Mouse (Mus musculus): ENCODE data around the gene AC161166.1.

Gene AC161166.1

DNA sequence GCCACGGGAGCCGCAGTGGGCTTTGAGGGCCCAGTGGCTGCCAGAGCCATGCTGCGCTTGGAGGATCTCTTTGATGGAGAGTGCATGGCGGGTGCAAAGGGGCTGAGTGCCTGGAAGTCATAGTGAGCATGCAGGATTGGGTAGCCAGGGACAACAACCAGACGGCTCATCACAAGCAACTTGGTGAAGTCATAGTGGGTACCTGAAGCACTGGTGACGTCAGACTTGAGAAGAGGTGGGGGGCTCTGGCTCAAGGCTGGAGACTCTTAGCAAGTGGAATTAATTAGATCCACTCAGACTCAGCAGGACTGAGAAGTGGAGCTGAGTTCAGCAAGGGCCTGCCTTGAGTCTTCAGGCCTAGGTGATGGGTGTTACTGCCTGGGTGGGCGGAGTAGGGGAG lies at the start of gene AC161166.1:
Gene AC161166.1, minus strand, starts transcription at position 101 of the 400 bp plus-strand sequence.
- DNase-seq (ENCODE audit: low spot score in 2 of 2), result no peak

DNA sequence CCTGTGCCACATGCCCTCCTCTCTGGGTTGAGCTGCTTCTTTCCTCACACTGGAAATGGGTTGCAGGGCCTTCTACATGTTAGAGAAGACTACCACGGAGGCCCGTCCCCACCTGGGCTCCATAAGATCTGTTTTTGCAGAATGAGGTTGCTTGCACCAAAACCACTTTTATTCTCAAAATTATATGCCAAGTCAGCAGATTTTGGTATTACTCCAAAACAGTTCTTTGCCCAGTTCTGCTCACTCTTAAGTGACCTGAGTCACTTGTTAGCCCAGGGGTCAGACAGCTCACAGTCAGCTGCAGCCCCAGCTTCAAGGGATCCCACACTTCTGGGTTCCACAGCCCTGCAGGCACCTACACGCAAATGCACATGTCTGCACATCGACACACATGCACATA lies 49.2 kb upstream of the AC161166.1 start:
- DNase-seq (ENCODE audit: low spot score in 2 of 2), result no peak

DNA sequence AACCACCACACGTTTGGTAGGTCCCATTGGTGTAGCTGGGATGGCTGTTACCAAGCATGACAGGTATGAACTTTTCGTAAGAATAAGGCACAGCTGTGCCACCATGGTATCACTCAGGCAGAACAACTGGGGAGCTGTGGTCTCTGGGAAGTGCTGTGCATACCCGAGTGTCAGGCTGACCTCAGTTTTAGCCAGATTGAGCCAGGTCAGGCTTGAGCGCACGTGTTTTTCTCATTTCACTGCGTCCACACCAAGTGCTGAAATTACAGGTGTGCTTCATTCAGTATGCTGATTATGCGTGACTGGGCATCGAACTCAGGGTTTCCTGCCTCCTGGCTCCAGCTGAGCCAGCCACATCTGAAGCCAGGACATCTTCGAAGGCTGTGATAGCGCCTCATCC lies 43.5 kb upstream of the AC161166.1 start:
- DNase-seq (ENCODE audit: low spot score in 2 of 2), result no peak

DNA sequence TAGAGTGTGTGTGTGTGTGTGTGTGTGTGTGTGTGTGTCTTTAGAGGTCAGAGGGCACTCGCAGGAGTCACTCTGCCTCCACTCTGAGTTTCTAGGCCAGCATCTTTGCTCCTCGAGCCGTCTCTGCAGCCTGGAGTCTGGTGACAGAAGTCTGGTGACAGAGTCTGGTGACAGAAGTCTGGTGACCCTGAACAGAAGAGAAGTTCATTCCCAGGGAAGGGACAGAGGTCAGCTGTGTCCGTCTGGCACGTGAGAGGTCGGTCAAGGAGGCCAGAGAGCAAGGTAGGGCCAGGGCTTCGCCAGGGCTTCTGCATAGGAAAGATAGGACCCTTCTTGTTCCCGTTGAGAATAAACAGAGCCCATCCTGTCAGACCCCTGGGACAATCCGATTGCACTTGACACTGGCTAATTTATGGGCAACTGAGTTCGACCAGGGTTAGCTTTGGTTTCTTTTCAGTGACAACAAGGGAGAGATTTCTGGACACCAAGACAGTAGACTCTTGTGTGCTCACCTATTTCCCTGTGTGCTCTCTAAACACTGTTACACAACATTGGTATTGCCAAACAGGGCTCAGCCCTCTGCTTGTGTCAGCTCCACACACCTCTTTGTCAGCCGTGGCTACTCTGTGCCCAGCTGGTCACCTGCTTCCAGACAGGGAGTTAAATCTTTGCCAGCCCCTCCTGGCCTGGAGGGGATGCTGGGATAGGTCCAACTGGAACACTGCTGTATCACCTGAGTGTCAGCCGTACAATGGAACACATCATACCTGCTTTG lies 39.9 kb upstream of the AC161166.1 start:
- DNase-seq (ENCODE audit: low spot score in 2 of 2), result no peak

DNA sequence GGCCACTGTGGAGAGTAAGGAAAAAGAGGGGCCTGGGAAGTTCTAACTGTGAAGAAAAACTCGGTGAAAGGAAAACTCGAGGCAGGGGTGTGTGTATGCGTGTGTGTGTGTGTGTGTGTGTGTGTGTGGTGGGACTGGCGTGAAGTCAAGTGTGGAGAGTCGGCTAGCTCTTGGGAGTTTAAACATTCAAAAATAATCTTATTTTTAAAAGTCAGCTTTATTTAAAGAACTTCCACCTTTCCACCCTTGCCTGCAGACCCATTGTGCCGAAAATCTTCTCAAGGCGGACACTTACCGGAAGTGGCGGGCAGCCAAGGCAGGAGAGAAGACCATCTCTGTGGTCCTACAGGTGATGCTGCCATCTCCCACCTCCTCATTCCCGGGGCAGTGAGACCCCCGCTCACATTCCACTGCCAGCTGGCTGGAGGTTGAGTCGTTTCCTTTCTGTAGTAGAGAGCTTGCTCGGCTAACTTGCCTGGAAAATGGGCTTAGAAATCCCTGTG lies 35.3 kb upstream of the AC161166.1 start:
- no peak for DNase-seq (ENCODE audit: low spot score in 2 of 2)

DNA sequence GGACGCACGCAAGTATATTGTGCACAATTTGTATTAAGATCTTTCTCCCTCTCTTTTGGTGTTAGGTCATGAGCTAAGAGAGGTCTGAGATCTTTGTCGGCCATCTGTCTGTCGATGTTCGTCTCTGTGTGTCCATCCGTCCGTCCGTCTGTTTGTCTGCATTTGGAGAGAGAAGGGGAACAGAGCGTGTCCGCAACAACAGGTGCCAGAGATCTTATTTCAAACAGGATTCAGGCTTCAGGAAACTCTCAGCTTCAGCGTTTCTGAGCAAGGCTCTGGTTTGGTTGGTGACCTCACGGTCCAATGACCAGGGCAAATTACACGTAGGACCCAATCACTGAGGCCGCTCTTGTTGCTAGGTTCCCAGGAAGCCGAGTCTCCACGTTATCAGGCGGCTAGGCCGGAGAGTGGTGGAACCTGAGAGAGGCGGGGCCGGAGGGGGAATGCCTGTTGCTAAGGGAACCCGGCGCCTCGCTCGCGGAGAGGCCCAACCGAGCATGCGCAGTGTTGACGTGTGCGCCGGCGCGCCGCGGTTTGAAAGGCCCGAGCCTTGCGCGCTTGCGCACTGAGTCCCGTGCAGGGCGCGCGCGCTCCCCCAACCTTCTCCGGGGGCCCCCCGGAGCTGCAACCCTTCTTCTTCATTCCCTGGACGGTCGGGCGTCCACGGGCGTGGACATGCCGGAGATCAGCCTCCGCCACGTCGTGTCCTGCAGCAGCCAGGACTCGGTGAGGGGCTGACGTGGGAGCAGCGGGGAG lies 34.6 kb upstream of the AC161166.1 start:
- peak; percentile 99 for DNase-seq (ENCODE audit: low spot score in 2 of 2)

DNA sequence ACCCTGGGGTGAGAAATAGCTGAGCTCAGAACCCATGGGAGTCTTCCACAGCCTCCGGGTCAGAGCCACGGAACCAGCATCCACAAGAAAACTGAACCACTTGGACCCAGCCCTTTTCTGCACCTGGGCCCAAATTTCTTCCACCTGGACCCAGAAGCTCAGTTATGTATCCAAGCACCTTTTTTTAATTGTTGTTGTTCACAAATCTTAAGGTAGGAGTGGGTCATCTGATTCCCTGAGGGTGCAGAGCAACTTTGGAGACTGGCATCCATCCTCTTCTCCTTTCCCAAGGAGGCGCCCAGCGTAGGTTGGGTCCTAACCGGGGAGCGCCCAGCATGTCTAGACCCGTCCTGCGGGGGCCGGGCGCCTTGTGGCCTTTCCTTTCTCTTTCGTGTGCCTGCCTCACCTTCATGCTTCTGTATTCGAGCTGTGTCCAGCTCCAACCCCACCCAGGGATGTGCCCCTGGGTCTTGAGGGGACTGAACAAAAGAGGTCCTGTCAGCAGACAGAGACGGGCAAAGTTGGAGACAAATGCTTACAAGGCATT lies 33.9 kb upstream of the AC161166.1 start, which contains the start of the genes Pinlyp and Xrcc1:
Gene Pinlyp, minus strand, starts transcription at position 51 of the 547 bp plus-strand sequence.
Gene Xrcc1, plus strand, starts transcription at position 222 of the 547 bp plus-strand sequence.
- no peak for DNase-seq (ENCODE audit: low spot score in 2 of 2)

DNA sequence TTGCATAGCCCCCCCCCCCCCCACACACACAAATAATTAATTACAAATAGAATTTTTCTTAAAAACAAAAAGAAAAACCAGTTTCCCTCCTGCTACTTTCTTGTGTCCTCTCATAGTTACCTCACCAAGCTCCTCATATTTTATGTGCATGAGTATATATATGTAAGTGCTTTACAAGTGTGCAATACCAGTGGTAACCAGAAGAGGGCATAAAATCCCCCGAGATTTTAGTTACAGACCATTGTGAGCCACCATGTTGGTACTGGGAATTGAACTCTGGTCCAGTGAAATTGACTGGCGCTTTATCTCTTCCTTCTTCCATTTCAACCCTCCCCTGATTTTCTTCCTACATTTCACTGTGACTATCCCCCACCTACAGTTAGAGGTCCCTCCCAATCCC lies 32.3 kb upstream of the AC161166.1 start:
- DNase-seq (ENCODE audit: low spot score in 2 of 2), result no peak

DNA sequence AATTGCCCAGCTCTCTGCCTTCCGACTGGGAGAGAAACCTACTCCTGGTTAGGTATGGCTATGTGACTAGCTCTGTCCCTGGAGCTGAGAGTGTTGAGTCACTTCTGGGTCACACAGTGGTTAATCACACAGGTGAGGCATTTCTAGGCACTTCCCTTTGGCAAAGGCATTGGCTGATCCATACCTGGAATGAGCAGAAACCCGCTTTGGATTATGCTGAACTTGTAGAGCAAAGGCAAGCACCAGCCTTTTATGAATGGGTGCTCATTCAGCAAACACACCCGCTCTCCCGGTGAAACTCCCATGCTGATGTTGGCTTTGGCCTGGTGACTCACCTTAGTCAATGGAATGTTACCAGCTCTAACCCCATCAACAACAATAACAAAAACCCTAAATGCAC lies 27.4 kb upstream of the AC161166.1 start:
- no peak for DNase-seq (ENCODE audit: low spot score in 2 of 2)

DNA sequence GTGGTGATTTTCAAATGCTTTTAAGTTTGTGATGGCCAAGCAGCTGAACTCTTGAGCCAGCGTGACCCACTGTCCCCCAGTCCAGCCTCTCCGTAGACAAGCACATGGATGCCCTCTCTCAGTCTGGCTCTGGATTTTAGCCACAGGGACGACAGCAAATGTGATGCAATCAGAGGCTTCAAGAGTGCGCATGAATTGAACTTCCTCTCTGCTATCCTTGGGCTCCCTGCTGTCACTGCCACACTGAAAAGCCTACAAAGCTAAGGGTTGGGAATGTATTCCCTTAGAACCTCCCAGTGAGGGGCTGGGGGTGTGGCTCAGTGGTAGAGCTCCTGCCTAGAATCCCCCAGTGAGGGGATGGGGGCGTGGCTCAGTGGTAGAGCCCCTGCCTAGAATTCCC lies 26.4 kb upstream of the AC161166.1 start:
- no peak for DNase-seq (ENCODE audit: low spot score in 2 of 2)

DNA sequence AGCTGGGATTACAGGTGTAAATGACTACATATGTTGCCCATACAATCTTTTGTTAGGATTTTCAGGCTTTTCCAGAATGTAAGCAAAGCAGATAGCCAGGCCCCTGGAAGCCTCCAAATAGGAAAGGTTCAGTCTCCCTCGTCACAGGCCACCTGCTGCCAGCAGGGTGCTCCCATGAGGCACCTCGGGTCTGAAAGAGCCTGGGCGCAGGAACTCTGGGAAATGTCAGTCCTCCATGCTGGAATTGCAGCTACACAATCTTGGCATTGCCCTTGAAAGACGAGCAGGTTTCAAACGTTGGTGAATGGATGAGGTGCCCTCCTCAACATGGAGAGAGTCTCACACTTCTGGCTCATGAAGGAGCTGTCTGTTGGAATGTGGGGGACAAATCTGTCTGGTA lies 25.9 kb upstream of the AC161166.1 start:
- peak in 1 of 2 experiments; percentile 43 for DNase-seq (ENCODE audit: low spot score in 2 of 2)

DNA sequence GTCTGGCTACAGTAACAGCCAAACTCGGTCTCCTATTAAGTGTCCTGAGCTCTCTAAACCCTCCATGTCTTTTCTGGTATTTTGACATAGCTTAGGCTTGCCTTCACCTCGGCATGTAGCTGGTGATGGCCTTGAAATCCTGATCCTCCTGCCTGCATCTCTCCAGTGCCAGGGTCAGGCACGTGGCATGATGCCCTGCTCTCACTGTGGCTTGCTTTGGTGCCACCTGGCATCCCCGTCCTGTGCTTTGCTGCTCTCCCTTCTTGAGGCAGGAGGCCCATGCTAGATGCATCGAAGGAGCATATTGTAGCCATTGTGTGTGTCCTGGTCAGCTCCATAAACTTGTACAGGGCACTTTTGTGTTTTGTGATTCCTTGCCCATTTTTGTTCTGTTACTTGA lies 25.3 kb upstream of the AC161166.1 start:
- DNase-seq (ENCODE audit: low spot score in 2 of 2), result no peak

DNA sequence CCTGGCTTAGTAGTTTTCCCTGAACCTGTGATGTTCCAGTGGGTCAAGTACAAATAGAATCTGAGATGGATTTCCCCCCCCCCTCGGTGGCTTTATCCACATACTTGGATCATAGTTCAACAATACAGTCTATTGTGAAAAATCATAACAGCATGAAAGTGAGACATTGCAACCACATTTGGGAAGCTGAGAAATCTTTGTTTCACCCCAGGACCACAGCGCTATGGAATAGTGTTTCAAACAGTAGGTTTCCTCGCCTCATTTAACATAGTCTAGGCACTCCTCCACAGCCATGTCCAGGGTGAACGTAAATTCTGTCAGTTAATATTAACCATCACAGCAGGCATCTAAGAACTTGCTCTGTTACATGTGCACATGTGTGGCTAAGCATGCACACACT lies 24.8 kb upstream of the AC161166.1 start:
- DNase-seq (ENCODE audit: low spot score in 2 of 2), result no peak

DNA sequence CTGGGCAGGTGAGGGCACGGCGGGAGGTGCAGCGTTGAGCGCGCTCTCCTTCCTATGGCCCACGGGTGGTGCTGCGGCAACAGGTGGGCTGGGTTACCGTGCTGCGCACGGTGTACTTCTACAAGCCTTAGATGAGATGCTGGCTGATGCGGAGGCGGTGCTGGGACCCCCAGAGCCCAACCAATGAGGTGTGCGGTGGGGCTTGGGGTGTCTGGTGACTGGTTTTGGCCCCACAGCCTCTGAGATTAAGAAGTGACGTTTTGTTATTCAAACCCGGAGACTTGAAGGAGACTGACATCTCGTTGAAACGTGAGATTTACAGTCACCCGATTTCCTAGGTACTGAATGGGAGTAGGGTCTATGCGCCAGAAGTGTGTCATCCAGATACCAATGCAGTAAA lies 22.0 kb upstream of the AC161166.1 start:
- DNase-seq (ENCODE audit: low spot score in 2 of 2), result no peak

DNA sequence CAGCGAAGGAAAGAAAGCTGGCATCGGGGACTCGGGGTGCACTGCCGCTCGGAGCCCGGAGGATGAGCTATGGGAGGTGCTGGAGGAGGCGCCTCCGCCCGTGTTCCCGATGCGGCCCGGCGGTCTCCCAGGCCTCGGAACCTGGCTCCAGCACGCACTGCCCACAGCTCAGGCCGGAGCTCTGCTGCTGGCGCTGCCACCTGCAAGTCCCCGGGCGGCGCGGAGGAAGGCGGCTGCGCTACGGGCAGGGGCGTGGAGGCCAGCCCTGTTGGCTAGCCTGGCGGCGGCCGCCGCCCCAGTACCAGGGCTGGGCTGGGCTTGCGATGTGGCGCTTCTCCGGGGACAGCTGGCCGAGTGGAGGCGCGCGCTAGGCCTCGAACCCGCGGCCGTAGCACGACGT lies 21.6 kb upstream of the AC161166.1 start:
- no peak for DNase-seq (ENCODE audit: low spot score in 2 of 2)

DNA sequence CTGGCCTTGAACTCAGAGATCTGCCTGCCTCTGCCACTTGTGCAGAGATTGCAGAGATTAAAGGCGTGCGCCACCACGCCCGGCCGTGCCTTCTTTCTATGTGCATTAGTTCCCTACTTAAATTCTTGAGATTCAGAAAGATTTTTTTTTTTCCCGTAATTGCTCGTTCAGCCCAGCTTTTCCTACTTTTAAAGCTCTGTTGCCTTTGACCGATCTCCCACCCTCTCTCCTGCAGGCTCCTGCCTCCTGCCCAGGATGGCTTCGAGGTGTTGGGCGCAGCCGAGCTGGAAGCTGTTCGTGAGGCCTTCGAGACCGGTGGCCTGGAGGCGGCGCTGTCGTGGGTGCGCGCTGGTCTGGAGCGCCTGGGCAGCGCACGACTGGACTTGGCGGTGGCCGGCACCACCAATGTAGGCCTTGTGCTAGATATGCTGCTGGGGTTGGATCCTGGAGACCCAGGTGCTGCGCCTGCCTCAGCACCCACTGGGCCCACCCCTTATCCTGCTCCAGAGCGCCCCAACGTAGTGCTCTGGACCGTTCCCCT lies 20.8 kb upstream of the AC161166.1 start:
- no peak for DNase-seq (ENCODE audit: low spot score in 2 of 2)

DNA sequence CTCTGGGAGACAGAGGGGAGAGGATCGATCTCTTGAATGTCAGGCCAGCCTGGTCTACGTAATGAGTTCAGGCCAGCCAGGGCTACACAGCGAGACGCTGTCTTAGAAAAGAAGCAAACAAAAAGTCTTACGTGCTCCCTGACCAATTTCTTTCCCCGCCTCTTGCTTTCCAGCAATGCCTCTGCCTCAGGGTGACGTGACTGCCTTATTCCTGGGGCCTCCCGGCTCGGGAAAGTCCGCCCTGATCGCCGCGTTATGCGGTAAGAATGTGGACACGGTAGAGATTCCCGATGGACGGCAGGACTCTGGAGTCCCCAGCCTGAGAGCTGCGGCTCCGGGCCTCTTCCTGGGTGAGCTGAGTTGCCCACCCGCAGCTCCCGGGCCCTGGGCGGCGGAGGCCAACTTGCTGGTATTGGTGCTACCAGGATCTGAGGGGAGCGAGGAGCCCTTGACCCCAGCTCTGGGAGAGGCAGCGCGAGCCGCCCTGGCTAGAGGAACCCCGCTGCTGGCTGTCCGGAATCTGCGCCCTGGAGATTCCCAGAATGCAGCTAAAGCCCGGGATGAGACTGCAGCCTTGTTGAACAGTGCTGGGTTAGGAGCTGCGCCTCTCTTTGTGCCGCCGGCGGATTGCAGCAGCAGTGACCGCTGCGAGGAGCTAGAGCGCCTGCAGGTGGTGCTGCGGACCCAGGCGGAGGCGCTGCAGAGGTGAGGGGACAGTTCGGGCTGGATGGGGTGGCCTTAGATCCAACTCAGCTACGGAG lies 19.1 kb upstream of the AC161166.1 start:
- peak in 1 of 2 experiments; percentile 75 for DNase-seq (ENCODE audit: low spot score in 2 of 2)

DNA sequence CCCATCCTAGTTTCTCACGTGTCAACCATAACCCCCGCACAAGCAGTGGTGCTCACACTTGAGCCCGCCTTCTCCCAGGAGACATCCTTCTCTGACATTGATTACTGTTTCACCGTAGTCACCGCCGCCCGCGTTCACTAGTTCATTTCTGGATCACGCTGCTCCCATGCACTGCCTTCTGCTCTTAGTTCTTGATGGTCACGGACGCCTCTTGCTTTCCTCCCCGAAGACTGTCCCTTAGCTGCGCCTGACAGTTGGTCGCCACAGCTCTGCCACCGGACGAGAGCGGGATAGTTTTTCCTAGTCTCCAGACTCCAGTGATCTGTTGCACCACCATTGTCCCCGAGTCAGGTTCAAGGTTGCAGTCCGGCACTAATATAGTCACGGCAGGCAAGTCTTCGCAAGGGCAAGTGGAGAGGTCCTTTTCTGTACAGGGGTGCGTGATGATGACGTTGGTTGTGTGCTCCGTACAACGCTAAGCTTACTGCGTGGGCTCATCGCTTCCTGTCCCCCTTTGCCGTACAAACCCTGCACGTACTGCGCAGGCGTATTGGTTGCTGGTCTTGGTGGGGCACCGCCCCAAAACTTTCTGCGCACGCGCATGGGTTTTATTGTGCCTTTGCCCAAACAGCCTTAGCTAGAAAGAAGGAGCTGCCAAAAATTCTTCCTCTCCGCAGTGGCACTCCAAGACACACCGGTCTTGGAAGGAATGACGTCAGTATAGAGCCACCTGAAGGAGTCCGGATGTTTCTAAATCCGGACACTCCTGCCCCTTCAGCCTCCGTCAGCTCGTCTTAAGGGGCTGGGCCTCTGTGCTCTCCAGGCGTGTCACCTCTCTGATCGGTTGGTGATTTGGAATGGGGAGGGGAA lies 18.0 kb upstream of the AC161166.1 start, which contains the start of gene Irgq:
Gene Irgq, plus strand, starts transcription at position 628 of the 870 bp plus-strand sequence.
- peak; percentile 99 for DNase-seq (ENCODE audit: low spot score in 2 of 2)

DNA sequence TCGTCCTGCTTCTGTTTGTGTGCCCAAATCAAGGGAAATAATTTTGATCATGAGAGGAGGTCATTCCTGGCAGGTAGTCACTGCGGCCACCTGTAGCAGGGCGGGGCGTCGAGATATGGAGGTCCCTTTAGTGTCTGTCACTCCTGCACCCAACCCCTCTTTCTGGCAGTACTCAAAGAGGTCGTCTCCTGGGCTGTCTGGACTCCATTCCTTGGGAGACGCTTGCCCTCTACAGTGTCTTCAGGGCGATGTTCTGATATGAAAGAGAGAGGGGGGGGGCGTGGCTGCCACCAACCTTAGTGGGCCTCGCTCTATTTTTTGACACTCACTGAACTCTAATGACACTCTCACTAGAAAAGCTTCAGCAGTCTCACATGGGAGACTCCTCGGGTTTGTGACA lies 17.3 kb upstream of the AC161166.1 start:
- DNase-seq (ENCODE audit: low spot score in 2 of 2), result no peak

DNA sequence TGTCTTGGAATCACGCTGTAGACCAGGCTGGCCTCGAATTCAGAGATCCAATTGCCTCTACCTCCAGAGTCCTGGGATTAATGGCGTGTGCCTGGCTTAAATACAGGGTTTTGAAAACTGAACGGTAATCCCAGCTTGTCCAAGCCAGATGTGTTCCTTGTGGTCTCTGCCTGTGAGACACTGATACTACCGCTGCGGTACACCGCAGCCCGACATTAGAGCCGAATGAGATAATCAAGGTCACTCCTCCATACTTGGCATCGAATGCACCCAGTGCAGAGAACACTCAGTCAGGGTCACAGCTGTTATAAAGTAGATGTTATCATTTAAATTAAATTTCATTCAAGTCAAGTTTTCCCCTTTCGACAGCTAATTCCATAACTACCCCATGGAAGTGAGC lies 16.6 kb upstream of the AC161166.1 start:
- no peak for DNase-seq (ENCODE audit: low spot score in 2 of 2)
